Mouse (Mus musculus) embryonic facial prominence, embryonic 10.5 days (tissue): ENCODE data around the gene Hdgfl1. TPM values are rescaled to one million over a fixed set of nuclear protein-coding genes. Genes with fewer than 3 reads are reported as not detected.

Experiments
- DNase-seq: peaks from one replicate; pipeline ENCODE4 v3.0.0-alpha.2; 2017; ENCODE audit warnings: low spot score
- H3K27ac ChIP-seq: fragments of 300-500 bp; sonication (generic); replicated peaks from 2 replicates; pipeline ENCODE4 v1.5.1; 2016; ENCODE audit warnings: mild to moderate bottlenecking
- H3K27me3 ChIP-seq: fragments of 300-500 bp; sonication (generic); replicated peaks from 2 replicates; pipeline ENCODE4 v1.6.1; 2016; ENCODE audit warnings: low read depth, mild to moderate bottlenecking; ENCODE audit not compliant: poor library complexity, severe bottlenecking
- H3K36me3 ChIP-seq: fragments of 300-500 bp; sonication (generic); replicated peaks from 2 replicates; pipeline ENCODE4 v1.6.1; 2016; ENCODE audit warnings: mild to moderate bottlenecking, moderate library complexity
- H3K4me1 ChIP-seq: fragments of 300-500 bp; sonication (generic); 2 replicates; pipeline ENCODE4 v1.6.1; 2016
- H3K4me3 ChIP-seq: fragments of 300-500 bp; sonication (generic); 2 replicates; pipeline ENCODE4 v1.5.1; 2016; ENCODE audit warnings: mild to moderate bottlenecking, moderate library complexity
- H3K9me3 ChIP-seq: fragments of 300-500 bp; sonication (generic); 2 replicates; pipeline ENCODE4 v1.6.1; 2016; ENCODE audit warnings: mild to moderate bottlenecking
- WGBS: fragments of 180-500 bp; shearing (Covaris S2); methylation state at CpG from one replicate; pipeline ENCODE4 v1.1.7; 2016; 5-methylcytosine and 5-hydroxymethylcytosine counted together
- polyA plus RNA-seq: library from polyadenylated mRNA; unstranded; fragments of >200 nt; fragmentation: Nextera tagmentation; extraction: Ambion mirVana; gene quantifications from 2 replicates; pipeline ENCODE4 v1.2.1, GENCODE M21; 2016

Hdgfl1 gene
- polyA plus RNA-seq, 1 experiment from 2014 or later = not detected

GRCm38 (mm10) chr13:26720917-26721316 lies 49.0 kb downstream of the Hdgfl1 start:
- 61% methylated on average over 1 of the region's 1 CpGs for WGBS
- peaks cover 3% of the 10 kb centered on the region; the same call in 1 of the 2 replicates for H3K4me1 ChIP-seq
- H3K27ac ChIP-seq = no peak overlapping the region
- H3K27me3 ChIP-seq = no peaks in the 10 kb centered on the region
- DNase-seq = no peak
- no peak overlapping the region for H3K4me3 ChIP-seq
- no peaks in the 10 kb centered on the region for H3K9me3 ChIP-seq
- H3K36me3 ChIP-seq = no peaks in the 10 kb centered on the region

- no peaks in the 10 kb centered on the region for H3K36me3 ChIP-seq
- H3K9me3 ChIP-seq = no peaks in the 10 kb centered on the region
- 84% methylated on average over 5 of the region's 5 CpGs for WGBS
- no peaks in the 10 kb centered on the region for H3K27me3 ChIP-seq
- peaks cover 3% of the 10 kb centered on the region; the same call in 1 of the 2 replicates for H3K4me1 ChIP-seq
- DNase-seq = no peak
- H3K4me3 ChIP-seq = no peak overlapping the region
- no peak overlapping the region for H3K27ac ChIP-seq
Observed at GRCm38 (mm10) chr13:26719146-26719715, 50.7 kb downstream of the Hdgfl1 start.
